Mouse (Mus musculus) lung, embryonic 16.5 days (tissue): ENCODE measurements at regions not wholly inside any gene's neighbourhood (a gene's known extent, or its start where the extent isn't known, plus 50 kb on each side); places are given as distances from the start of the nearest gene placed in this dataset.

Source experiments
- ATAC-seq: fragments of 200-750 bp; cut with Nextera tagmentation; 2 replicates; pipeline ENCODE4 v1.8.0; 2017; ENCODE audit warnings: low read depth, mild to moderate bottlenecking, moderate library complexity
- H3K27ac ChIP-seq: fragments of 300-500 bp; sonication (generic); 2 replicates; pipeline ENCODE4 v1.5.1; 2014; ENCODE audit warnings: mild to moderate bottlenecking, control low read depth, low read length
- H3K27me3 ChIP-seq: fragments of 300-500 bp; sonication (generic); 2 replicates; pipeline ENCODE4 v1.6.1; 2014; ENCODE audit warnings: low read depth, low read length, mixed read lengths; ENCODE audit not compliant: control insufficient read depth, insufficient read depth
- H3K36me3 ChIP-seq: fragments of 300-500 bp; sonication (generic); 2 replicates; pipeline ENCODE4 v1.6.1; 2014; ENCODE audit warnings: low read length; ENCODE audit not compliant: control insufficient read depth, insufficient read depth
- H3K4me1 ChIP-seq: fragments of 300-500 bp; sonication (generic); replicated peaks from 2 replicates; pipeline ENCODE4 v1.6.1; 2014; ENCODE audit warnings: low read length, mixed read lengths; ENCODE audit not compliant: control insufficient read depth, insufficient read depth
- H3K4me2 ChIP-seq: fragments of 300-500 bp; sonication (generic); 2 replicates; pipeline ENCODE4 v1.6.1; 2014; ENCODE audit warnings: low read depth, low read length, control low read depth
- H3K4me3 ChIP-seq: fragments of 300-500 bp; sonication (generic); 2 replicates; pipeline ENCODE4 v1.5.1; 2014; ENCODE audit warnings: mild to moderate bottlenecking, low read length, control low read depth
- H3K9ac ChIP-seq: fragments of 300-500 bp; sonication (generic); 2 replicates; pipeline ENCODE4 v1.6.1; 2014; ENCODE audit warnings: low read length, control low read depth
- H3K9me3 ChIP-seq: fragments of 300-500 bp; sonication (generic); 2 replicates; pipeline ENCODE4 v1.6.1; 2016; ENCODE audit warnings: low read length; ENCODE audit not compliant: control insufficient read depth
- WGBS: fragments of 180-500 bp; shearing (Covaris S2); extraction: QIAGEN DNeasy Blood & Tissue Kit; methylation state at CpG from one replicate; pipeline ENCODE4 v1.1.7; 2014; 5-methylcytosine and 5-hydroxymethylcytosine counted together

- Histone ChIP-seq H3K4me3 (no peak overlapping the region), H3K4me2 (no peak overlapping the region), H3K4me1 (peaks cover 2% of the 10 kb centered on the region), H3K27me3 (no peaks in the 10 kb centered on the region), H3K9ac (no peak overlapping the region), H3K9me3 (no peaks in the 10 kb centered on the region), H3K27ac (no peak overlapping the region), H3K36me3 (no peaks in the 10 kb centered on the region)
- ATAC-seq: peak; percentile 55; the same call in 1 of the 2 replicates
- WGBS: 58% methylated on average over 5 of the region's 5 CpGs
Observed at GRCm38 (mm10) chr8:8772424-8772823, 82.1 kb upstream of the Arglu1 start.

- Histone ChIP-seq H3K4me1 (peaks cover 2% of the 10 kb centered on the region), H3K36me3 (no peaks in the 10 kb centered on the region), H3K4me2 (no peak overlapping the region), H3K9ac (no peak overlapping the region), H3K27ac (no peak overlapping the region), H3K4me3 (no peak overlapping the region), H3K9me3 (no peaks in the 10 kb centered on the region), H3K27me3 (no peaks in the 10 kb centered on the region)
- no peak for ATAC-seq
- 65% methylated on average over 8 of the region's 8 CpGs for WGBS
Observed at GRCm38 (mm10) chr8:8770397-8770796, 80.1 kb upstream of the Arglu1 start.

- Histone ChIP-seq H3K9ac (no peak overlapping the region), H3K27me3 (no peaks in the 10 kb centered on the region), H3K4me3 (no peak overlapping the region), H3K9me3 (no peaks in the 10 kb centered on the region), H3K27ac (no peak overlapping the region), H3K4me2 (no peak overlapping the region), H3K36me3 (no peaks in the 10 kb centered on the region), H3K4me1 (no peaks in the 10 kb centered on the region)
- WGBS: 87% methylated on average over 12 of the region's 12 CpGs
- no peak for ATAC-seq
Observed at GRCm38 (mm10) chr8:8762354-8762753, 72.0 kb upstream of the Arglu1 start.

- peak; percentile 70 for ATAC-seq
- 38% methylated on average over 8 of the region's 8 CpGs for WGBS
- H3K4me3 ChIP-seq: no peak overlapping the region
Observed at GRCm38 (mm10) chr8:8758283-8758682, 68.0 kb upstream of the Arglu1 start.

GRCm38 (mm10) chr8:8751208-8751607, 60.9 kb upstream of the Arglu1 start:
- Histone ChIP-seq H3K9ac (no peak overlapping the region), H3K27me3 (no peaks in the 10 kb centered on the region), H3K36me3 (no peaks in the 10 kb centered on the region), H3K4me2 (no peak overlapping the region), H3K27ac (no peak overlapping the region), H3K4me3 (no peak overlapping the region), H3K9me3 (no peaks in the 10 kb centered on the region), H3K4me1 (no peaks in the 10 kb centered on the region)
- WGBS: 90% methylated on average over 15 of the region's 15 CpGs
- no peak for ATAC-seq

More at GRCm38 (mm10) chr8:8758283-8758682, 68.0 kb upstream of the Arglu1 start:
- Histone ChIP-seq H3K9ac (no peak overlapping the region), H3K4me1 (no peaks in the 10 kb centered on the region), H3K27me3 (no peaks in the 10 kb centered on the region), H3K4me2 (no peak overlapping the region), H3K36me3 (no peaks in the 10 kb centered on the region), H3K9me3 (no peaks in the 10 kb centered on the region), H3K27ac (no peak overlapping the region)

- H3K27ac ChIP-seq: no peak overlapping the region
- H3K9me3 ChIP-seq: no peaks in the 10 kb centered on the region
- H3K27me3 ChIP-seq: no peaks in the 10 kb centered on the region
- no peak overlapping the region for H3K4me2 ChIP-seq
- 73% methylated on average over 1 of the region's 1 CpGs for WGBS
- no peak overlapping the region for H3K9ac ChIP-seq
- no peaks in the 10 kb centered on the region for H3K36me3 ChIP-seq
- no peak overlapping the region for H3K4me3 ChIP-seq
- H3K4me1 ChIP-seq: peaks cover 7% of the 10 kb centered on the region; the same call in 1 of the 2 replicates
- no peak for ATAC-seq
Observed at GRCm38 (mm10) chr8:8746691-8747090, 56.4 kb upstream of the Arglu1 start.

- Histone ChIP-seq H3K9ac (no peak overlapping the region), H3K27ac (no peak overlapping the region), H3K27me3 (no peaks in the 10 kb centered on the region), H3K36me3 (no peaks in the 10 kb centered on the region), H3K4me3 (no peak overlapping the region), H3K9me3 (no peaks in the 10 kb centered on the region), H3K4me2 (no peak overlapping the region), H3K4me1 (peaks cover 11% of the 10 kb centered on the region; the same call in 1 of the 2 replicates)
- WGBS: 63% methylated on average over 9 of the region's 9 CpGs
- peak; percentile 62; the same call in 1 of the 2 replicates for ATAC-seq
Observed at GRCm38 (mm10) chr8:8745615-8746285, 55.4 kb upstream of the Arglu1 start.
